Mouse (Mus musculus) spleen, postnatal 4 days (tissue): ENCODE data around the gene Itgav.
"Not testable (repeated sequence)": the region's sequence is repeated elsewhere in the genome, so short reads cannot be mapped to it uniquely, and the experiment has no call there.

Experiments
- DNase-seq, 2 experiments: peaks; one replicate each; pipeline ENCODE4 v3.0.0; 2022; ENCODE audit warnings: low spot score in 2 of 2

Itgav gene

DNA sequence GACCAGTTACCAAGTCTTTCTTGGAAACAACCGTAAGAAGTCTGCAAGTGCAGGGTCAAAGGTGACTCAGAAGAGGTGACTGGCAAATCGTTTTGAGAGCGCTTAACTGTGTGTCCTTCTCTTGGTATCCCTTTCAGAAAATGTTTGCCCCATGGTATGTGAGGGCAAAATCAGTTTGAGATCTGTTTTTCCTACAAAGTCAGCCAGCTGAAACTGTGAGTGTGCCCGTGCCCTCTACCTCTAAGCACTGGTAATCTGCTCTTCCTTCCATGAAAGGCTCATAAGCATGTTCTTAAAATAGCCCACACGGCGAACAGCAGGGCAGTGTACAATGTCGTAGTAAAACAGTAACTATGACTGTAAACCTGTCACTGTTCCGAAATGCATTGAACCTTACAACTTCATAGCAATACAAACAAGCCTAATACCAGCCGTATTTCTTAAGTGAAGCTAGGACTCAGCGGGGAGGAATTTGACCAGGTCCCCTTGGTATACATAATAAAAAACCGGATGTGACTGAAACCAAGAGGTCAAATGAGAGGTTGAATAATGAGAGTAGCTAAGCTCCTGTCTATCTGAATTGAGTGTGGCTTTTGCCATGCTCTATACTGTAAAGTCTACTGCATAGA, 14.2 kb upstream of the Itgav start:
- no peak for DNase-seq

DNA sequence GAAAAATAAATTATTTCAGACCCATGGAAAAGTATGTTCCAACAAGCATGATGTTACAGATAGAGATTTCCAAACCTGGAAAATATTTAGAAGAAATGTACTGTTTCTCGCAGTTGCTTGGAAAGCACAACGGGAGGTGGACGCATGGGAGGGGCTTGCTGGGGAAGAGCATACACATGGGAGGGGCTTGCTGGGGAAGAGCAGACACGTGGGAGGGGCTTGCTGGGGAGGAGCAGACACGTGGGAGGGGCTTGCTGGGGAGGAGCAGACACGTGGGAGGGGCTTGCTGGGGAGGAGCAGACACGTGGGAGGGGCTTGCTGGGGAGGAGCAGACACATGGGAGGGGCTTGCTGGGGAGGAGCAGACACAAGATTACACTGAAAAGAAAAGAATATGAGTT, 10.9 kb upstream of the Itgav start:
- not testable (repeated sequence) for DNase-seq

DNA sequence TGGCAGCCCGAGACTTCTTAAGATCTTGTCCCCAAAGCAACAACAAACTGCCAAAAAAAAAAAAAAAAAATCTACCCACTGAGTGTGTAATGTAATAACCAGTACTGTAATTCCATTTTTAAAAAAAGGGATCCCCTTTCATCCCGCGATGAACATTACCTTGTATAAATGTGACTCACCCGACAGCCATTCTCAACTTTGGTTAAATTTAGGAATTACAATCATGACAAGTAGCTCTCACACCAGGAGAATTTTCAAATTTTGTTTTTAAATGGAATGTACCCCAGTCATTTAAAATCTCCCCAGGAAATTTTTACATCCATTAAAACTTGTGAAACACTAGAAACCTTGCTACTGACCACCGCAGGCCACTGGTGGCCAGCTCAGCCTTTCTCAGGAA, 10.3 kb upstream of the Itgav start:
- DNase-seq: no peak

DNA sequence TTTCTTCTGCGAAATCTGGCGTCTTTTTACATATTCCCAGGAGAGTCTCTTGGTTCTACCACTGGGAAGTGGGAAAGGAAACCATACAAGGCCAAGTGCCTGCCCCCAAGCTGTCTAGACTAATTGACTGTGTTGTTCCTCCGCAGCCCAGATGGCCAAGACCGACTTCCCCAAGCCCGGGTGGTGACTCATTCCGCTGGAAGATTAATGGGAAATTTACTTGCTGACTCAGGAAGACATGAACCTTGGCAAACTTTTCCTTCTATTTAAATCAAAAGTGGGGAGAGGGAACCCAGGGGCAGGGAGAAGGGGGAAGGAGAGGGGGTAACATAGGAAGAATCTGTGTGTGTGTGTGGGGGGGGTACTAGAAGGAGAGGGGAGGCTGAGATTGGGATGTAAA, 9.4 kb upstream of the Itgav start:
- DNase-seq: no peak

DNA sequence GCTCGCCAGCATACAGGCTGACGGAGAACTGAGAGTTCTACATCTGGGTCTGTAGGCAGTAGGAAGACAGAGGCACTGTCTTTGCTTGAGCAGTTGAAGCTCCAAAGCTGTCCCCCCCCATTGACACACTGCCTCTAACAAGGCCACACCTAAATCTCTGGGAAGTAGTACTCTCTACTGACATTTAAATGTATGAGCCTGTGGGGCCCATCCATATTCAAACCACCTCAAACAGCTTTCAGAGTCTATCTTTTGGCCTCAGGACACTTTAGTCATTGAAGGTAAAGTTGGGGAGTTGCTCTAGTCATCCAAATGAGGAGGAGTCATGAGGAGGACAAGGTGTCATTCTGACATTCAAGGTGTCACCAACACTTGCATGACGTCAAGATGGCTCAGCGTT, 5.9 kb upstream of the Itgav start:
- DNase-seq: no peak

DNA sequence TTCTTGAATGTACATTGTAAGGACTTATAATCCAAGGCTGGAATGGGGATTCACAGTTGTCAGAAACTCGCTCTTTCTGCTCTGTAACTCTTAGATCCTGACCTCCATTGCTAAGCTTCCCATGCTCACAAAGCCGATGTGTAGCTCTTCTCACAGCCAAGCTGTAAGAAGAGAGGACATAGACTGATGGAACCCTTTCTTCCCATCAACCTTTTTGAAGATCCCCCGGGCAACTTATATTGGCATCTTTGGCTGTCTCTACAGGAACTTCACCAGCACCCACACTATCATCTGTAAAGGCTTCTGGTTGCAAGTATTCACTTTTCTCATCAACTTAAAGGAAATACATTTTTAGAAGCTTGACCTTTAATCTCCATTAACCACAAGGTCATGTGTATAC, 2.6 kb upstream of the Itgav start:
- no peak for DNase-seq

DNA sequence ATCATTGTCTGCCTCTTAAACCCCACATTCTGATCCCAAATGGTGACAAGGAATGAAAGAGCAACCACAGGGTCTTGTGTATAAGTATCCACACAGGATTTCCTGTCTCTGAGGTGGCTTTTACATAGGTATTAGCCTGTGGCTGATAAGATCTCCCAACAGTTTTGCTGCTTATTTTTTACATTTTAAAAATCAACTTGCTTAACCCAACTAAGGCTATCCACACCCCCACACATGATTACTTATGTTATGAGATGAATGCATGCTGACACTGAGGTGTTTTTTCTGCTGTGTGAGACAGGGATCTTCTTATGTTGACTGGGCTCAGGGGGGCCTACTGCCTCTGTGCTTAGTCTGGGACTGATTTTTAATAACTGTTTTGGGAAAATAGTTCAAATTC, 1.3 kb upstream of the Itgav start:
- no peak for DNase-seq

DNA sequence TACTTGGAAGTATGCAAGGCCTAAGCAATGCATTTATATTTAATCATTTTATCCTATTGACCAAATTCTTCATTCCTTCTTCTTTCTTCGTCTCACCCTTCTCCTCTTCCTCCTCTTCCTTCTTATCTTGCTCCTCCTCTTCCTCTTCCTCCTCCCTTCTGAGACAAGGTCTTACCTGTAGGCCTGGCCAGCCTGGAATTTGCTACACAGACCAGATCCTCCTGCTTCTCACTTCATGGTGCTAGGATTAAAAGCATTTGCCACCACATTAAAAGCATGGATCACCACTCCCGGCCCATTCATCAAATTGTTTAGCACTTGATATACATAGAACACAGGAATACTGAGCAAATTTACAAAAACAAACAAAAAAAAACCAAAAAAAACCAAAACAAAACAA, 851 bp upstream of the Itgav start:
- no peak for DNase-seq

- peak; percentile 31 to 75 for DNase-seq
These were observed 882 bp downstream of the Itgav start for GRCm38 (mm10) chr2:83724827-83725730.

DNA sequence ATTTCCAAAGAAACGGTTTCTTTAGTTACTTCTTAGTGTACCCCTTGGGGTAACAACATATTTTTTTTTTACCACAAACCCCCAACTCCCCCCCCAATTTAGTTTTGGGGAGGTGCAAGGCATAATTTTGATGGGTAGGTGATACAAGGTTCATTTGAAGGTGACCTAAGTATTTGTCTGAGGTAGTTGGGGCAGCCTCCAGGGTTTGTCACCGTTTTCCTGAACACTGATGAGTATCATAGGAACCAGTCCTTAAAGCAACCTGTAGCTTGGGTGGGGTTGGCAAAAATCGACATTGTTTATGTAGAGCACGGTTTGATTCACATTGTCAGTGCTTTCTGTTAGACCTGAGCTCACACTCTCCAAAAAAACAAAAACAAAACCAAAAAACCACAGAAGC, 1.6 kb downstream of the Itgav start:
- DNase-seq: no peak

- DNase-seq: no peak
These were observed 4.1 kb downstream of the Itgav start for GRCm38 (mm10) chr2:83728238-83728682.

GRCm38 (mm10) chr2:83729339-83729738, 5.1 kb downstream of the Itgav start:
- DNase-seq: no peak

- no peak for DNase-seq
These were observed 8.7 kb downstream of the Itgav start for GRCm38 (mm10) chr2:83732896-83733295.

DNA sequence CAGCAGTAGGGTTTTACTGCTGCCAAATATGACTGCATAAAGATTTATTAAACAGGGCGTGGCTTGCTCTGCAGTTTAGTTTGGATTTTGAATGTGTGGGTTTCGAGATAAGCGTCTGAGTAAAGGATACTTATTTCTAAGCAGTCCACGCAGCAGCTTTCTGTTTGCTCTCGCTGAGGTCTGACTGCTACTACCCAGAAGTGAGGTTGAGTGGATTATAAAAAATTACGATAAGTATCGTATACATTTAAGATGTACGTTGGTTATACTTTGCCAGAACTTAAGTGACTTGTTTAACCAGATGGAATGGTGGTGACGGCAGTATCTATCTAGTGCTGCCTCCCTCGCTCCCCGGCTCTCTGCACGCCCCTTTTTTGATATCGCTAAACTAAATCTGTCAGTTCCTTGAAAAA, 9.8 kb downstream of the Itgav start:
- no peak for DNase-seq

DNA sequence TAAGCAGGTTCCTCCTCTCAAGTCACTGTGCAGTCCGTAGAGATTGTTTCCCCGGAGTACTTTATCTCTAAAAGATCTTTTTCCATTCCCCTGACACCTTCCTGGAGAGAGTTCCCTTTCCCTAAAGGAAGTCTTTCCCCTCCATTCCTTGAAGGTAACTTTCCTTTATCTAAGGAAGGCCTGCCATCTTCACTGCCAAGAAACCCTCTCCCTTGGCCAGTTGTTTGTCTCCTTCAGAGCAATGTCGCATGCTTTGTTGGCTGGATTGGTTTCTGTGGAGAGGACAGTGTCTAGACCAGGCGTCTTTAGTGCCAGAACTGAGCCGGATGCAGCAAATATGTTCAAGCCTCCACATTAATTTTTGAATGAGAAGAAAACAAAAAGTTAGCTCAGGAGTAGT, 11.1 kb downstream of the Itgav start:
- no peak for DNase-seq

GRCm38 (mm10) chr2:83736836-83737235, 12.6 kb downstream of the Itgav start:
- DNase-seq: no peak

GRCm38 (mm10) chr2:83738586-83739251, 14.5 kb downstream of the Itgav start:
- DNase-seq: no peak

- no peak for DNase-seq
These were observed 15.4 kb downstream of the Itgav start for GRCm38 (mm10) chr2:83739461-83740124.

DNA sequence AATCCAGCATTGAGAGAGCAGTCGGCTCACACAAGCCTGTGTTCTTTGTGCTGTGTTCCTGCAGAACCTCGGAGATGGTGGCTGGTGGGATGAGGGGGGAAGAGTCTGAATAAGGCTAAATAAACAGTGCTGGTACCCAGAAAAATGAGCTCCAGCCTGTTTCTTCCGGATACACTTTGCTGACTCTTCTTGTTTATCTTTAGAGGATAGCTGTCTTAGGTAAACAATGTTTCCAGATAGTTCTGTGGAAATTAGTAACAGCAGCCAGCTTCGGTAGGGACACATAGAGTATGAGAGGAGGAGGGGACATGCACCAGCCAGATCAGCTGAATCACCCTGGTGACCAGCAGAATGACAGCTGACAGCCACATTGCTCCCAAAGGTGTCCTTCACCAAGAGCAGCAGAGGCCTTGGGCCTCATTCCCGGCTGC, 16.4 kb downstream of the Itgav start:
- DNase-seq: no peak

DNA sequence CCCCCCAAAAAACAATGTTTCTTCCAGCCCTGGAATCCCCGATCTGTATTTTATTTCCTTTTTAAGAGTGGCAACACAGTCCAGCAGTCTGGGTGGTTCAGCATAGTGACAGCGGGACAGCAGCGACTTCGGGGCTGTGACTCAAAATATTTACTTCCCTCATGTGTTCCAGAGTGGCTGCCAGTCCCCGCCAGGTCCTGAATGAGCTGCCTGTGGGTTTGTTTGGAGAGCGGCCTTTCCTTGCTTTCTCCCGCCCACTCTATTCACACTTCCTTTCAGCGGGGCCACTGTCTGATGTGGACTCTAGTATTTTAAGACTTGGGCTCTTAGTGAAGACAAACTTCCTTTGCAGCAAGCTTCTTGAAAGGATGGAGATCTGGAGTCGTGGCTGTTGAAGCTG, 18.0 kb downstream of the Itgav start:
- no peak for DNase-seq

DNA sequence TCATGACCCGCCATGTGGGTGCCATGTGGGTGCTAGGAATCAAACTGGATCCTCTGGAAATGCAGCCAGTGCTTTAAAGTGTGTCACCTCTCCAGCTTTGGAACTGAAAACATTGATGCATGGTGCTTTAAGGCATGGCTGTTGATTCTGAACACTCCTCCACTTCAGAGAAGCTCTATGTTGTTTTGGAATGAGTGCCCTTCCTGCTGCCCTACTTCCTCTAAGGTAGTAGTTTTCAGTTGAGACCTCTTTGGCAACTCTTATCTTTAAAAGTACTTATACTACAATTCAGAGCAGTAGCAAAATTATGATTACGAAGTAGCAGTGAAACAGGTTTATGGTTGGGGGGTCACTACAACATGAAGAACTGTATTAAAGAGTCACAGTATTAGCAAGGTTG, 18.6 kb downstream of the Itgav start:
- DNase-seq: no peak

- DNase-seq: no peak
These were observed 20.2 kb downstream of the Itgav start for GRCm38 (mm10) chr2:83744276-83744952.
